Mouse (Mus musculus): ENCODE data around the gene Hdac9.

Gene Hdac9

DNA sequence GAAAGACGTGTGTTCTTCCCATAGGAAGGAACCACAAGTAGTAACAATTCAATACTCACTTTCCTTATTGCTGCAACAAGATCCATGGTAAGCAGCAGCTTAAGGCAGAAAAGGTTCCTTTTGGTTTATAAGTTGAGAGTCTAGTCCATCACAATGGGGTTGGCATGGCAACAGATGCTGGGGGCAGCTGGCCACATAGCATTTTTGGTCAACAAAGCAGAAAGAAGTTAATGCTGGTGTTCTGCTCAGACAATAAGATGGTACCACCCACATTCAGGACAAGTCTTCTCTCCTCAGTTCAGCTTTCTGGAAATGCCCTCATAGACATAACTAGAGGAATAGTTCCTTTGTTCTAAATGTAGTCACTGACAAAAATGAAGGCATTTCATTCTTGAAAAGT lies at the start of gene Hdac9:
TSS of gene Hdac9 (minus strand) at position 101 of the 400 bp plus-strand sequence.
- no peak for DNase-seq (ENCODE audit: low spot score)

DNA sequence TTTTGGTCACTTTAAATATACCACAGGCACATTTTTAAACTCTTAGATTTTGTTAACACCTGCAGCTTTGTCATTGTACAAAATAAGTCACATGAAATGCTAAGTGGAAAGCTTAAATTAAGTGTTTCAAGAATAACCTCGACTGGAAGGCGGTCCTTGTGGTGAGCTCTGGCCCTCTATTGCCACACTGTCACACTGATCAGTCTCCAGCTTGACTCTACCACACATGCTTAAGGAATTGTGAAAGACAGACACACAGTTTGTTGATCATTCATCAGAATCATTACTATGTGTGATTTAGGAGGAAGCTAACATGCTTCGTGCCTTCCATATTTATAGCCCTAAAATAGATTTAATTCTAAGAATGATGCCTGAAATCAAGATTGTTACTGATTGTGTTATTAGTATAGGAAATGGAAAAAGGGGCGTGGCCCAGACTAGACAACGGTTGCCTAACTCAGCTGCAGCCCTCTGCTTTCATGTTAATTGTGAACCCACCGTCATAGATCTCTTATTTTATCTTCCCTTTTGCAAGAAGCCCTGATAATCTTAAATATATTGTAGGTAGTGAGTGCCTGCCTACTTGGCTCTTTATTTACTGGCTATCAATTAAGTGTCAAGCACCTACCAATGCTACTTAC lies 32.3 kb upstream of the Hdac9 start:
- no peak for DNase-seq (ENCODE audit: low spot score)

DNA sequence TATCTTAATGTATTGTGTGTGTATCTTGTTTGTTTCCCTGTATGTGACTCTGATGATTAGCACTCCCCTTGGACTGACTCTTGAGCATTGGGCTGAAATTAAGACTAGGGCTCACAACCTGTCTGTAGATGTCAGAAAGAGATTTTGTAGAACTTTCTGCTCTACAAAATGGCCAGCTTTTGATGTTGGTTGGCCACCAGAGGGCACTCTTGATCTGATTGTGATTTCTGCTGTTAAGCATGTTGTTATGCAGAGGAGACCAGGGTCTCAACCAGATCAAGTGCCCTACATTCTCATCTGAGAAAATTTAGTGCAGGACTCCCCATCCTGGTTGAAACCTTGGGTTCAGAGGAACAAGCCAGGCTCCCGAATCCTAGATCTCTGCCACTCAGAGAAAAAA lies 21.0 kb upstream of the Hdac9 start:
- DNase-seq (ENCODE audit: low spot score), result no peak

DNA sequence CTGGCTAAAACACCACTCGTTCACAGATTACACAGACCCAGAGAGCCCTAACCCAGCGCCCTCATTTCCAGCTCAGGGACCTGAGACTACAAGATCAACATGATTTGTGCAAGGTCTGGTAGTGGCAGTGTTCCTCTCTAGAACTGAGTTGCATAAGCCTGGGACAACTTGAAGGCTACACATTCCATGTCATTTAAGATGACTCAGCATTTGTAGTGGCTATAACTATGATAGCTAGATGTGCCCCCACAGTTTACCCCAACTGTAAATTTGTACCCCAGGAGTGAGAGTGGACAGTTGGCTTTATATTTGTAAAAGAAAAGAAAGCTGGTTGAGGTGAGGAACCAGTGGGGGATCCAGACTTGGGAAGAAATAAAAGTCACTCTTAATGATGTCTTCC lies 8.9 kb downstream of the Hdac9 start:
- DNase-seq (ENCODE audit: low spot score), result no peak

DNA sequence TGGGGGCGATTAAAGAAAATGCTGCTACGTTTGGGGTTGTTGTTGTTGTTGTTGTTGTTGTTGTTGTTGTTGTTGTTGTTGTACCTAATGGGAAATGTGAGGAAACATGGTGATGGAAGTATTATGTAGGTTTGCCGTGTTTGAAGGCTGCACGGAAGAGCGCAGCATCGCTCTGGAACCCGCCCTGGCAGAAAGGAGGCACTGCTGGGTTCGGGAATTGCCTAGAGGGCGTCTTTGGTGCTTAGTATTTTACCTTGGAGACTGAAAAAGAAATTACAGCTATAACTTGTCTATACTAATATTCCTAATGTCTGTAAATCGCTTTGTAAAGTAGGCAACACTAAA lies 9.4 kb downstream of the Hdac9 start:
- DNase-seq (ENCODE audit: low spot score), result no peak

DNA sequence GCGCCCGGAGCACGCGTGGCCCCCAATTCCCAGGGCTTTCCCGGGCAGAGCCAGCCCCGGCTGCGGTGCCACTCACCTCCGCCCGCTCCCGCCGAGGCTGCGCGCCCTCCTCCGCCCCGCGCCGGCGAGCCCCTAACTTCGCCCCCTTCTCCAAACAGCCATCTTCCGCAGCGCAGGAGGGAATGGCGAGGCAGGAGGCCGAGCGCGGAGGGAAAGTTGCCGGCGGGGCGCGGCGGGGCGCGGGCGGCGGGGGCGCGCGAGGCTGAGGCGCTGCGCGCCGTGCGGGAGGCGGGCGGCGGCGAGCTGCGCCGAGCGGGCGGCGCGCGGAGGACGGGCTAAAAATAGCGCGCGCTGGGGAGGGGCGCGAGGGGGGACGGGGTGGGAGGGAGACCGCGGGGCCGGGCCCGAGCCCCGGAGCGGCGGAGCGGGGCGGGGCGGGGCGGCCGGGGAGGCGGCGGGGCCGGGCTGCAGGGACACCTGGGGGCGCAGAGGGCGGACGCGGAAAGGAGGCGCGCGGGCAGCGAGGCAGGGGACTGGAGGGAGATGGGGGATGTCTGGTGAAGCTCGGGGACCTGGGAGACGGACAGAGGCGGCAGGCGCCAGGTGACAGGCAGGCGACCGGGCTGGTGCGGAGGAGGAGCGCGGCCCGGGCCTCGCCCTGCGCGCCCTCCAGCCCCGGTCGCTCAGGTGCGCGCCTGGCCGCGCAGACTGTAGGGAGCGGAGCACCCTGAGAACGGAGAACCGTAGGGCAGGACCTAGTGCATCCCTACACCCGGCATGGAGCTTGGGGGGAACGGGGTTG lies 10.0 kb downstream of the Hdac9 start:
- no peak for DNase-seq (ENCODE audit: low spot score)

DNA sequence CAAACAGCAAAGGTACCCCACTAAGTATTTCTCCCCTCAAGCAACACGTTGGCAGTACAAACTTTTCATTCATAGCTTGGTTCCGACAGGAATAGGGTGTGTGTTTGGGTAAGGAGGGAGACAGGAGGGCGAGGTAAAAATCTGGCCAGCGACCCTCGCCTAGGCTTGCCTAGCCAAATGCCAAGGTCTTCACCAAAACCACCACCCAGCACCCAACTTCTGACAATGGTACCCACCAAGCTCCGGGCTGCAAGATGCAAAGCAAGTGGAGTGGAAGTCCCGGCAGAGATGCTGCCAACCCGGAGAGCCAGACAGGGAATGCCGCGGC lies 10.6 kb downstream of the Hdac9 start:
- DNase-seq (ENCODE audit: low spot score), result no peak

DNA sequence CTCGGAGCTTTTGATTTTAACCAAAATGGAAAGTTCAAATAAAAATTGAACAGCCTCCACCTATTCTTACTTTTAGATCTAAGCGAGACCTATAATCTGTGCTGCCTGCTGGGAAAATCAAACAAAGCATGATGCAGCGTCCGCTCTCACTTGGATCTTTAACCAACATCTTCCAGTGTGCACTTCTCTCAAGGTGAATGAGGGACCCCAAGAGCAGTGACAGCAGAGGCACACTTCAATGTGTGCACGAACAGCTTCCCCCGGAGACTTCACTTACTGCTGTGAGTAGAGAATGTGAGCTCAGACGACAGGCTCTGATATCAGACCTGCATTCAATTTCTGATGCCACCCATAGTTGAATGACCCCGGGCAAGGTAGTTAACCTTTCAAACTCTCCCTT lies 16.7 kb downstream of the Hdac9 start:
- DNase-seq (ENCODE audit: low spot score), result no peak

DNA sequence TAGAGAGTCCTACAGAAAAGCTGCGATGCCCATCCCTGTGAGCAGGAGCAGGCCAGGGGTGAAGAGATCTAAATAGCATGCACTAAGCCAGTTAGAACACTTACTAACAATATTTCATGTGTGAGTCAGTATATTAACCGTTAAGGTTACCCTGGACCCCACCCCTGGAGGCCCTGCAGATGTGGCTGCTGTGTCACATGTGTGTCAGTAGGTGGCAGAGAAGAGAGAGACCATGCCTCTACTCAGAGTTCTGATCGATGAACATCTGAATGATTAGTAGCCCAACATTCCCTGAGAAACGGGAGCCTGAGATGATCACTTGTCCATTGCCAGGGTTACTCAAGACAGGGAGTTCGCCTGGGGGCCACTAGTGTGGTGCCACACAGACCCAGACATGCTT lies 22.0 kb downstream of the Hdac9 start:
- no peak for DNase-seq (ENCODE audit: low spot score)

DNA sequence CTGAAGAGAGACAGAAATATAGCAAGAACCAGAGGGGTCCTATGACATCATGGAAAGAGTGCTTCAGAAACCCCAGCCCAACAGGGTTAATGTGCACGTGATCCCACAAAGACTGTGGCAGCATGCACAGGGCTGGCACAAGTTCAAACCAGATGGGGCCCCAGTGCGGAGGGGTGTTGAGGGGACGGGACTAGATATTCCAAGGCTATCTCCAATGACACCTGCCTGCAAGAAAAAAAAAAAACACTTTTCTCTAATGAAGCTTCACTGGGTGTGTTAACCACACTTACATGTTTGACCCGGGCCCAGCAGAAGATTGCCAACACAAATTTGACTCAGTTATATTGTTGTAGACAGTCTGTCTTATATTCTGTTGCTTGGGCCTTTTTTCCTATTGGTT lies 28.2 kb downstream of the Hdac9 start:
- DNase-seq (ENCODE audit: low spot score), result no peak

DNA sequence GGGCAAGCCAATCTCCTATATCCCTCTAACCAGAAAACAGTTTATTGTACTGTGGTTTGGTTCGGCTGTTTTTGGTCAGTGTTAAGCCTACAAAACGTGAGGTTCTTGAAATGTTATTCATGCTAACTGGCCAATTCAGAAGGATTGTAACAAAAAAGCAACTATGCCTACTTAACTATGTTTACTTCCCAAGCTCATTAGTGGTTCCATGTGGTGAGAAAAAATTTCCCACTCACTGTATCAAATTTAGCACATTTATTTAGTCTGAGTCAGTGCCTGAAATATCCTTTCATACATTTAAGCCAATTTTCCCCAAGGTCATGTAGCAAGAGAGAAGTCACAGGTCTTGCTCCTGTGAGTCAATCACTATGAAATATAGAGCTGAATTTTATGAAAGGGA lies 42.0 kb downstream of the Hdac9 start:
- no peak for DNase-seq (ENCODE audit: low spot score)

DNA sequence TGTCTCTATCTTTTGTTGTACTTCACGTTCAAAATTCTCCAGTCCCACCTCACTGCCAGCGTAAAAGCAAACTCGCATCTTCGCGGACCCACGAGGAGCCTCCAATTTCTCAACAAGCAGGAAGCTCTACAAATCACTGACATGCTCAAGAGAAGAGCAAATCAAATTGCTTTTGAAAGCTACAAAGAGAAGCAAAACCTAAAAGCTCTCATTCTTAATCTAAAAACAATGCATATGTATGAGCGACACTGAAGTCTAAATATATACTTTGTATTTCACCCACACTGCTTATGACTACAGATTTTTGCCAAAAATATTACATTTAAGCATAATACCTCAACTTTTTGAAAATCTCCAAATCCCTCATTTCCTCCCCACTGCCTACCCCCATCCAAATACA lies 45.9 kb downstream of the Hdac9 start:
- no peak for DNase-seq (ENCODE audit: low spot score)

DNA sequence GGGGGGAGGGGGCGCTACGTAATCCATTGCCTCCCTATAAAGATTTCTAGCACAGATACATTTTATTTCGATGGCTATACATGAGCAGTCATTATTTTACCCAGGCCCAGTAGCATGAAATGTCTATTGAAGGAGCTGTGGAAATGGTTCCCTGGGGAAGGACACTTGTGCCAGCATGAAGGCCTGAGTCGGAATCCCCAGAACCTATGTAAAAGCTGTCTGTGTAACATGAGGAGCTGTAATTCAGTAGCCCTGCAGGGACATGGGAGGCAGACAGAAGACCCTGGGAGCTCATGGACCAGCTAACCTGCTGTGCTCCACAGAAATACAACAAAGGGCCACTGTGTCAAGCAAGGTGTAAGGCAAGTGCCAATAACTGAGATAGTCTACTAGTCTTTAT lies 75.7 kb downstream of the Hdac9 start:
- DNase-seq (ENCODE audit: low spot score), result no peak

DNA sequence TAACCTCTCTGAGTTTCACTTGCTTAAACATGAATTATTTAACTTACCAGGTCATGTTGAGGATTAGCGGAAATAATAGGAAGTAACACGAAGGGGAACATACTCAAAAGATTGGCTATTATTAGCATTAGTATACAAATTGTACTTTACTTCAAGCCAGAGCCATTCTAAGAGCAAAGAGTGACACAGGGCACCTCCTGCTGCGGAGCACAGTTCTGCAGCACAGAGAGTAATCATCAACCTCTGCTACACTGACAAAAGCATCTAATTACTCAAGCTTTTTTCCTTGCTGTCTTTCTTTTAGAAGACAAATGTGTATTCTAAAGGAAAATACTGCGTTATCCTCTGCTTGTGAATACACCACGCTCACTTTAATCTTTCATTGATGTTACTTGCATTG lies 79.6 kb downstream of the Hdac9 start:
- DNase-seq (ENCODE audit: low spot score), result no peak

DNA sequence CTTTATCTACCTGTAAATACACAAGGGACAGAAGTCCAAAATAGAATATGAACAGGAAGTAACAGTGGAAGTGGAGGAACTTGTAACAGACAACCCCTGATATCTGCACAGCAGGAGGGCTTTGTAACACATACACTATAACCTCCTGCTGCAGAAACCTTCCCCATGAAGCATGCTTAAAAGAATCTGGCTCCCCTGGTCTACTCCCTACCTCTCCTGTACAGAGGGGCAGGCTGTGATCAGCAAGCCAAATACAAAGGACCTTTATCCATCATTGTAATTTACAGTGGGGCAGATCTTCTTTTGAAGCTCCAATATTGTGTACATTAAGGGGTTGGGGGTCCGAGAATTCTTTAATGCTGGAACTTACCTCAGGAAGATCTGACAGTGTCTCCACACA lies 80.0 kb downstream of the Hdac9 start:
- no peak for DNase-seq (ENCODE audit: low spot score)

DNA sequence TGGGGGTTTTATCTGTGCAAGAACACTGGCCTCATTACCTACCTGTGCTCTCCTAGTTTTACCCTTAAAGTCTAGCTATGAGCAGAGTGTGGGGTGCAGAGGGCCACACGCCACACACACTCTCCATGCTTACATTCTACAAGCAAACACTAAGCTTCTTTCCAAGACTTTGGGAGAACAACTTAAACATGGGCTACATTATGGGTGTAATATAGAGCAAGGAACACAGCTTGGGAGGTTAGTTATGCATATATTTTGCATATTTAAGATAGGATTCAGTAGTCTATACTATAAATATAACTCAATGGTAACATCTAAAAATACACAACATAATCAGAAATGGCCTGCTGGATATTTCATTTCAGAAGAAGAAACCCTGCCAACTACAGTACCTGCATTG lies 80.8 kb downstream of the Hdac9 start:
- no peak for DNase-seq (ENCODE audit: low spot score)

DNA sequence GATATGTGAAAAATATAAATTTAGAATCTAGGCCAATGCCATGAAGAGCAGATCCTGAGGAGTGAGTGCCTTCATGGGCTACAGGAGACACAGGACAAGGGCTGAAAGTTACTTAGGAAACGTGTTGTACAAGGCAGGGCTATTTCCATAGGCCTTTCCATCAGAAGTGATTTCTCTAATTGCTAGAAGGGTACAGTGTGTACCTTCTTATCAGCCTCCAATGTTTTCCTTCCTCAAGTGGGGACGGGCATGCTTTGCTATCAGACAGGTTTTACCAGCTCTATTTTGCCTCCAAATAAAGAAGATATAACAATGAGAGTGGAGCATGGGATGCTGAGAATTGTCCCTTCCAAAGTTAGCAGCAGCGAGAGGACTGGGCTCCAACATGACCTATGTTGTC lies 81.4 kb downstream of the Hdac9 start:
- DNase-seq (ENCODE audit: low spot score), result no peak

DNA sequence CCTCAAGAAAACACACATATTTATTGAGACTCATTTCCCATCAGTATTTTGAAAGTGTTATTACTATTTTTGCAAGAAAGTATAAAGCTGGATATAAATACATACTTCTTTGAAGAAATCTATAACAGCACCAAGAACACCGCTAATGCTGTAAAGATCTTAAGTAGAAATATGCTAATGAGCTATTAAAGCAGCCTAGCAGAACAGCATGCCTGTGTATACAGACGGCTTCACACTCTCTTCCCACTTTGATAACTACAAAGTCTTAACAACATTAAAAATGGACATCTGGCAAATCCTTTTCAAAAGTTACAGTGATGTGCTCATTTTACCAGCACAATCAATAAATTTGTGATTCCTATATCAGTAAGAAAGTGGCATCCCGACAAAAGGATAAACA lies 88.2 kb downstream of the Hdac9 start:
- no peak for DNase-seq (ENCODE audit: low spot score)

DNA sequence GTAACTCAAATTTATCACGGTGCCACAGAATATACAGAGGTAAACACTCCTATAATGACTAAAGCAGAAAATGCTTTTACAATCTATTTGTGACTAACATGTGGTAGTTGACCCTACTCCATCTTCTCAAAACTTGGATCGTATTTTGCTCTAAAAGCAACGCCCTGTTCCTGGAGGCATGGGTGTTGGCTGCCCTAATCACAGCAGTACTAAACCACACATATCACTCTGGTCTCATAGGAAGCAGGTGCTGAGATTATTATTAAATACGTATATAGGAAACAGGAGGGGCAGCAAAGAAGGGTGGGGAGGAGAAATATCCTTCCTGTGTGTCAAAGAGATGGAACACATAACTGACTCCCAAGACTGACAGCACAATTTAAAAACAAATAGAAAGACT lies 90.0 kb downstream of the Hdac9 start:
- DNase-seq (ENCODE audit: low spot score), result no peak

DNA sequence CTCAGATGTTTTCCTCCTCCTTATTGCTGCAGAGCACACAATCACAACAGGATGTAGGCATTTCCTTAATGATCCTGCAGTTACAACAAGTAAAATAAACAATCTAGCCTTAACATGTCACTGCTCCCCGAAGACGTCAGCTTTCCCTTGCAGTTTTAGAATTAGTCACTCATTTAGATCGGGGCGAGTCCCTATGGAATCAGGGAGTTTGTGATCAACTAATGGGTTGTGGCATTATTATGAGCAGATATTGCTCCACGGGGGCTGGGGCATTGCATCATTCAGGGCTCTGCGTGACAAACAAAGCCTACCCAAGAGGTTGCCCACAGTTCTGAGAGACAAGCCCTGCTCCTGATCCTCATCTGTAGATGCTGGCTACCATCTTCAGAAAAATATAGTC lies 96.7 kb downstream of the Hdac9 start:
- no peak for DNase-seq (ENCODE audit: low spot score)

DNA sequence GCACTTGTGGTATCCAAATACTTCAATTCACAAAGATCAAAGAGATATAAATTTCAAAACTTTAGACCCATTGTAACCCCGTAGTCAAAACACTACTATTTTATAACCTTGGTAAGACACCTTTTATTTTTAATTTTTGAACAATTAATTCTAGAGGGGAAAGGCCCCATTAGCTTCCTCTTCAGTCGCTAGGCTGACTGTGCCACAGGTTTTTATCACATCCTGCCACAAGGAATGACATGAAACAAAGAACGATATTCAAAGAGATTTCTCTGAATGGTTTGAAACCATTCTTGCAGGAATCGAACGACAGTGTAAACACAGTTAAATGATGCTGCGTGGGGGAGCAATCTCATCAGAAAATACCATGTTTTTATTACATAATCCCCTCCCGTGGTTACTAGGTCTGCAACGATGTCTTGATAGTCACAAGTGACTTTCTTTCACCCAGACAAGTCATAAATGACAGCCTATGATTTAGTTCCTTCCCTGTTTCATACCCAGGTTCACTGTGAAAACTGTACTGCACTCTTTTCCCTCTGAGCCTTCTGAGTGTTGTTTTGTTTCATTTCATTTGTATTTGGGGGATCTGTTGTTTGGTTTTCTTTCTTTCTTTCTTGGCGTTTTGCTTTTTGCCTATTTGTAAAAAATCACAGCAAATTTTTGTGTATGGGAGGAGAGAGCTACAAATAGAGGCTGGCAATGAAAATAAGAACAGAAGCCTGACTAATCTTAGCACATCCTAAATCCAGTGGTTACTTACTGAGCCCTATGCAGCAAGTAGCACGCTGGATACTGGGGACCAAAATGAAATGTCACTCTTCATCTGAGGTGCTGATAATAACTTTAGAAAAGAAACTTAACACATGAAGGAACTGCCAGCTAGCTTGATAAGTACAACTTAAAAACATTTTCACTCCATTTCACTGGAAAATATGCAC lies 105.0 kb downstream of the Hdac9 start:
- DNase-seq (ENCODE audit: low spot score), result no peak

DNA sequence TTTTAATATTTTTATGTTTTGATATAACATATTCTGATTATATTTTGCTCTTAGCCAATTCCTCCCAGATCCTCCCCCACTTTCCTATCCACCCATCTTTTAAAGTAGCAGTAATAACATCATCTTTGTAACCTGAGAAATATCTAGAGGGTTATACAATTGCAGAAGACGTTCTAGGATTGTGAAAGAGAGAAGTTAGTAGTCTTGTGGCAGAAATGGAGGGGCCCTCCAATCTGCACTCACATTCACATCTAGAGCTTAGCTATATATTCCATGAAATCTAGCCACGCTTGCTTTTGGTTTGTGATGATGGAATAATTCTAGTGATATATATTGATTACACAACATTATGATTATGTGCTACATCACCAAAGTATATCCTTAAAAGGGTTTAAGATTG lies 106.7 kb downstream of the Hdac9 start:
- no peak for DNase-seq (ENCODE audit: low spot score)

DNA sequence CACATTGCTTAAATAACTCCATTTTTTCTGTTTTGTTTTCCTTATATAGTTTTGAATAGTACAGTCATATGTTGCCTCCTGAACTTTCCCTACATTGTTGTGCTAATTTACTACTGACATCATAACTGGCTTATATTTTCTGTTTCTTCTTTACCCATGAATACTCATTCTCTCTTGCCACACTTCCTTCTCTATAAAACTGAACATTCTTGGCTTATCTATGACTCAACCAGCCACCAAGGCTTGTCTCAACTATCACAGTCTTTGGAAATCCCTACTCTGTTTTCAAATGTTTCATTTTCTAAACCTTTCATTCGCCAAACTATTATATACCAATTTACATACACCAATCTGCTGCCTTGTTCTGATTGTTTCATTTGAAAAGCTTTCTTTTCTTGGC lies 108.7 kb downstream of the Hdac9 start:
- DNase-seq (ENCODE audit: low spot score), result no peak

Data from MN1 (cell line).